Mouse (Mus musculus) bone marrow macrophage, adult 2 months (primary cell): ENCODE data around the gene Slbp. TPM values are rescaled to one million over a fixed set of nuclear protein-coding genes. Genes with fewer than 3 reads are reported as not detected.

ENCODE experiments used
- H3K27ac ChIP-seq: 2 replicates; pipeline ENCODE4 v1.5.1; 2012; ENCODE audit warnings: low read depth, low read length; ENCODE audit not compliant: insufficient read depth
- H3K4me1 ChIP-seq: 2 replicates; pipeline ENCODE4 v1.6.1; 2012; ENCODE audit warnings: low read length; ENCODE audit not compliant: control insufficient read depth, insufficient read depth
- H3K4me3 ChIP-seq: 2 replicates; pipeline ENCODE4 v1.5.1; 2012; ENCODE audit warnings: mild to moderate bottlenecking, low read length, moderate library complexity; ENCODE audit not compliant: insufficient read depth
- CTCF ChIP-seq: IDR thresholded peaks from 2 replicates; pipeline ENCODE4 v1.5.1; 2012; ENCODE audit warnings: low read depth, mild to moderate bottlenecking, low read length, moderate library complexity
- POLR2A ChIP-seq: IDR thresholded peaks from 2 replicates; pipeline ENCODE4 v1.6.1; 2012; ENCODE audit warnings: mild to moderate bottlenecking, low read depth, low read length, borderline replicate concordance
- polyA plus RNA-seq: library from polyadenylated mRNA; stranded (reverse); fragments of >200 nt; gene quantifications from 2 replicates; pipeline ENCODE4 v1.2.4, GENCODE M21; 2012; ENCODE audit not compliant: missing spikeins, insufficient read depth, insufficient read length

The Slbp gene
- 77.1 and 84.1 TPM in 2 replicates for polyA plus RNA-seq

- Histone ChIP-seq H3K4me1 (peaks cover 24% of the 10 kb centered on the region), H3K4me3 (peak within 1 kb of the TSS; percentile 79), H3K27ac (peak within 1 kb of the TSS; percentile 91)
- TF ChIP-seq POLR2A = no peak
- no peak for TF ChIP-seq CTCF
Measured at GRCm38 (mm10) chr5:33651921-33652782, at the start of gene Slbp. Slbp (minus strand) TSS chr5:33652574.

GRCm38 (mm10) chr5:33701832-33702231, 49.5 kb upstream of the Slbp start:
- TF ChIP-seq CTCF = no peak
- no peak for TF ChIP-seq POLR2A
- H3K4me3 ChIP-seq = no peak overlapping the region
- H3K4me1 ChIP-seq = peaks cover 2% of the 10 kb centered on the region; the same call in 1 of the 2 replicates
- H3K27ac ChIP-seq = no peak overlapping the region

GRCm38 (mm10) chr5:33700010-33700409, 47.6 kb upstream of the Slbp start:
- no peaks in the 10 kb centered on the region for H3K4me1 ChIP-seq
- no peak overlapping the region for H3K4me3 ChIP-seq
- TF ChIP-seq CTCF (no peak), POLR2A (no peak)
- H3K27ac ChIP-seq = no peak overlapping the region

GRCm38 (mm10) chr5:33698669-33699068, 46.3 kb upstream of the Slbp start:
- Histone ChIP-seq H3K27ac (no peak overlapping the region), H3K4me3 (no peak overlapping the region), H3K4me1 (no peaks in the 10 kb centered on the region)
- TF ChIP-seq CTCF (no peak), POLR2A (no peak)

- H3K27ac ChIP-seq = no peak overlapping the region
- TF ChIP-seq CTCF = no peak
- TF ChIP-seq POLR2A = no peak
- no peaks in the 10 kb centered on the region for H3K4me1 ChIP-seq
- H3K4me3 ChIP-seq = no peak overlapping the region
Measured at GRCm38 (mm10) chr5:33697947-33698512, 45.7 kb upstream of the Slbp start.

- Histone ChIP-seq H3K27ac (no peak overlapping the region), H3K4me3 (no peak overlapping the region), H3K4me1 (no peaks in the 10 kb centered on the region)
- TF ChIP-seq CTCF (no peak), POLR2A (no peak)
Measured at GRCm38 (mm10) chr5:33697534-33697933, 45.2 kb upstream of the Slbp start.

- Histone ChIP-seq H3K4me1 (no peaks in the 10 kb centered on the region), H3K4me3 (no peak overlapping the region), H3K27ac (no peak overlapping the region)
- TF ChIP-seq POLR2A = no peak
- no peak for TF ChIP-seq CTCF
Measured at GRCm38 (mm10) chr5:33696430-33696829, 44.1 kb upstream of the Slbp start.

GRCm38 (mm10) chr5:33695718-33696121, 43.3 kb upstream of the Slbp start:
- Histone ChIP-seq H3K27ac (no peak overlapping the region), H3K4me3 (no peak overlapping the region), H3K4me1 (no peaks in the 10 kb centered on the region)
- TF ChIP-seq POLR2A (no peak), CTCF (no peak)

GRCm38 (mm10) chr5:33694848-33695717, 42.7 kb upstream of the Slbp start:
- peak overlapping the region; percentile 28 for H3K4me3 ChIP-seq
- no peak for TF ChIP-seq POLR2A
- TF ChIP-seq CTCF = no peak
- no peaks in the 10 kb centered on the region for H3K4me1 ChIP-seq
- no peak overlapping the region for H3K27ac ChIP-seq

GRCm38 (mm10) chr5:33694461-33694847, 42.1 kb upstream of the Slbp start:
- H3K4me3 ChIP-seq = no peak overlapping the region
- no peak overlapping the region for H3K27ac ChIP-seq
- TF ChIP-seq CTCF = no peak
- no peak for TF ChIP-seq POLR2A
- H3K4me1 ChIP-seq = no peaks in the 10 kb centered on the region
